In the genomic region with DNA sequence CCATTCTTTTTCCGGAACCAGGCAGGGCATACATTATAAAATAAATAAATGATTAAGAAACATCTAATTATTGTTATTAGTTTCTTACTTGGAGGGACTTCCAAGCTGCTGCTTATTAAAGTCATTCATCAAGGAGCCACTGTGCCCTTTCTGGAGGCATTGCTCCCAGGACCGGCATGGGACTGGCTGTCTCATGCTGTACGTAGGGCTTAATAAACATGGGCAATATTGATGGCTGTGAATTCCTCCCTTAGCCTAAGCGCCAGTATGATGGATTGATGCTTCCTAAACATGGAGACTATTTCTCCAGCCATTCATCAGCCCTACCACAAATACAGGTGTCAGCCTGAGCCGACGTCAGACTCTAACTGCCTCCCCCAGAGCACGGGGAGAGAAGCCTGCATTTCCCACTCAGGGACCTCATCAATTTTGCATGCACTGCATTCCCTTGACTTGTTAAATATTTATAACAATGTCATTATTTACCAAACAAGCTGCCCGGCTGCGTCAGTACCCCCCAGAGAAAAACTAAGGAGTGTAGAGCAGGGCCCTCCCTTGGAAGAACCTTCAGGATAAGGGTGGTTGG, we compare ENCODE assay signal across 27 mouse cellular contexts.
DNase-seq lines count a peak whose midpoint lies in the region; ATAC-seq and TF ChIP-seq lines count a peak whose summit lies in the region.
"Had no signal": no experiment of that assay in that cellular context is flagged by ENCODE, and none has a peak within 500 bp of the region (broad histone marks: within the 10 kb centered on the region; RNA-seq: fewer than 3 reads in every experiment).

No protein-coding gene starts in this region.

- intact Hi-C loops in left cerebral cortex, postnatal 4 days (cut with DNase I), result no loop called here

- WGBS in neural tube, embryonic 11.5 days, result 56% methylated on average over 9 of the region's 9 CpGs
- WGBS in hindbrain, embryonic 16.5 days, result 44% methylated on average over 9 of the region's 9 CpGs
- 62% methylated on average over 9 of the region's 9 CpGs for WGBS in midbrain, postnatal 0 days

- H3K36me3 ChIP-seq in neural tube, embryonic 11.5 days (ENCODE audit: control insufficient read depth, insufficient read depth, low read length), result no peaks in the 10 kb centered on the region
- H3K36me3 ChIP-seq in hindbrain, embryonic 16.5 days (ENCODE audit: control insufficient read depth, insufficient read depth, low read length), result no peaks in the 10 kb centered on the region
- H3K36me3 ChIP-seq in midbrain, postnatal 0 days (ENCODE audit: insufficient read depth, low read length), result no peaks in the 10 kb centered on the region
- H3K36me3 ChIP-seq: embryonic facial prominence, embryonic 10.5 days; forebrain, embryonic 10.5 days; G1E; heart, embryonic 13.5 days; limb, embryonic 12.5 days had no signal

- H3K9ac ChIP-seq in neural tube, embryonic 11.5 days (ENCODE audit: low read length), result no peak overlapping the region
- no peak overlapping the region for H3K9ac ChIP-seq in hindbrain, embryonic 16.5 days (ENCODE audit: low read depth, low read length)
- no peak overlapping the region for H3K9ac ChIP-seq in midbrain, postnatal 0 days (replicated peaks; ENCODE audit: low read length, poor library complexity, severe bottlenecking)
- H3K9ac ChIP-seq: heart, embryonic 13.5 days; limb, embryonic 12.5 days had no signal

- no peak for ATAC-seq in neural tube, embryonic 11.5 days (ENCODE audit: insufficient read depth, low FRiP score, low TSS enrichment)
- peak; percentile 88 for ATAC-seq in hindbrain, embryonic 16.5 days
- ATAC-seq in midbrain, postnatal 0 days (ENCODE audit: low FRiP score), result no peak
- ATAC-seq: forebrain, embryonic 16.5 days; Patski had no signal

- DNase-seq in neural tube, embryonic 11.5 days (ENCODE audit: low spot score), result peak; percentile 26
- DNase-seq in neural tube, embryonic 10.5 days (ENCODE audit: extremely low spot score, low spot score), result no peak
- DNase-seq in midbrain, postnatal 0 days (ENCODE audit: low spot score), result peak; percentile 57
- peak; percentile 27 for DNase-seq in retina, postnatal 1 day
- no peak for DNase-seq in left cerebral cortex, postnatal 4 days
- DNase-seq in adrenal gland, adult 2 months, result no peak
- no peak for DNase-seq in layer of hippocampus, adult 9-11 months
- DNase-seq: adrenal gland, adult 8-10 months; B cell, adult 2 months; cerebellum, adult 2 months; cerebellum, postnatal 36 days; gastrocnemius, postnatal 36 days; heart, adult 2 months; heart, postnatal 14 days; kidney, adult 18-20 months; kidney, postnatal 4 days; lung, adult 18-20 months; lung, postnatal 10 days had no signal

- no peaks in the 10 kb centered on the region for H3K9me3 ChIP-seq in neural tube, embryonic 11.5 days (ENCODE audit: control insufficient read depth, low read length)
- no peaks in the 10 kb centered on the region for H3K9me3 ChIP-seq in hindbrain, embryonic 16.5 days (ENCODE audit: control insufficient read depth, low read length)
- no peaks in the 10 kb centered on the region for H3K9me3 ChIP-seq in midbrain, postnatal 0 days (ENCODE audit: low read length)
- H3K9me3 ChIP-seq: embryonic facial prominence, embryonic 10.5 days; forebrain, embryonic 10.5 days; G1E; heart, embryonic 13.5 days; limb, embryonic 12.5 days had no signal

- H3K4me1 ChIP-seq in neural tube, embryonic 11.5 days (ENCODE audit: control insufficient read depth, insufficient read depth, low read length), result peaks cover 3% of the 10 kb centered on the region; the same call in 1 of the 2 replicates
- H3K4me1 ChIP-seq in hindbrain, embryonic 16.5 days (ENCODE audit: control insufficient read depth, insufficient read depth, low read depth, low read length), result peaks cover 4% of the 10 kb centered on the region
- 0 out of 2 replicates have a peak, but pooled peaks cover 3% of the 10 kb centered on the region for H3K4me1 ChIP-seq in midbrain, postnatal 0 days (ENCODE audit: insufficient read depth, low read length)
- H3K4me1 ChIP-seq: embryonic facial prominence, embryonic 10.5 days; forebrain, embryonic 10.5 days; heart, embryonic 13.5 days; limb, embryonic 12.5 days had no signal

- no peak overlapping the region for H3K4me2 ChIP-seq in neural tube, embryonic 11.5 days (ENCODE audit: low read depth)
- no peak overlapping the region for H3K4me2 ChIP-seq in hindbrain, embryonic 16.5 days (ENCODE audit: low read length)
- H3K4me2 ChIP-seq in midbrain, postnatal 0 days (ENCODE audit: low read depth, low read length, poor library complexity, severe bottlenecking), result no peak overlapping the region
- H3K4me2 ChIP-seq: heart, embryonic 13.5 days; limb, embryonic 12.5 days; liver, embryonic 11.5 days had no signal

- H3K27ac ChIP-seq in neural tube, embryonic 11.5 days (ENCODE audit: low read depth, low read length), result no peak overlapping the region
- no peak overlapping the region for H3K27ac ChIP-seq in hindbrain, embryonic 16.5 days (ENCODE audit: low read depth, low read length)
- H3K27ac ChIP-seq in midbrain, postnatal 0 days (ENCODE audit: low read depth, low read length), result no peak overlapping the region
- H3K27ac ChIP-seq: embryonic facial prominence, embryonic 10.5 days; forebrain, embryonic 10.5 days; heart, adult 2 months; heart, embryonic 13.5 days; limb, embryonic 12.5 days had no signal

- no peaks in the 10 kb centered on the region for H3K27me3 ChIP-seq in neural tube, embryonic 11.5 days (ENCODE audit: control insufficient read depth, insufficient read depth, low read length)
- no peaks in the 10 kb centered on the region for H3K27me3 ChIP-seq in hindbrain, embryonic 16.5 days (replicated peaks; ENCODE audit: control insufficient read depth, insufficient read depth, low read length)
- H3K27me3 ChIP-seq in midbrain, postnatal 0 days (ENCODE audit: insufficient read depth, low read length), result no peaks in the 10 kb centered on the region
- H3K27me3 ChIP-seq: heart, embryonic 13.5 days; limb, embryonic 12.5 days; Patski had no signal

- no peak overlapping the region for H3K4me3 ChIP-seq in neural tube, embryonic 11.5 days (ENCODE audit: low read depth, low read length)
- no peak overlapping the region for H3K4me3 ChIP-seq in hindbrain, embryonic 16.5 days (ENCODE audit: low read length)
- no peak overlapping the region for H3K4me3 ChIP-seq in midbrain, postnatal 0 days (ENCODE audit: low read depth, low read length)
- H3K4me3 ChIP-seq: embryonic facial prominence, embryonic 10.5 days; forebrain, embryonic 10.5 days; heart, adult 2 months; heart, embryonic 13.5 days; limb, embryonic 12.5 days had no signal

- no peak for TF ChIP-seq CTCF in midbrain, postnatal 0 days (IDR thresholded peaks at IDR 0.05)

Comparison
In these comparisons a context has a peak if more than half of its experiments do, and no peak if none do; other contexts are left out.
1. DNase-seq: peak in neural tube, embryonic 11.5 days (single experiment), midbrain, postnatal 0 days (single experiment) and retina, postnatal 1 day (single experiment); none in neural tube, embryonic 10.5 days (single experiment), left cerebral cortex, postnatal 4 days (single experiment), adrenal gland, adult 2 months (single experiment) and layer of hippocampus, adult 9-11 months (single experiment).